Mouse (Mus musculus) cerebellum, postnatal 36 days (tissue): ENCODE data around the gene Cdk1.

Experiments used
- DNase-seq, 2 experiments: peaks; one replicate each; pipeline ENCODE4 v3.0.0; 2021 to 2022; ENCODE audit warnings: mixed read lengths in 2 of 2

Cdk1 gene

DNA sequence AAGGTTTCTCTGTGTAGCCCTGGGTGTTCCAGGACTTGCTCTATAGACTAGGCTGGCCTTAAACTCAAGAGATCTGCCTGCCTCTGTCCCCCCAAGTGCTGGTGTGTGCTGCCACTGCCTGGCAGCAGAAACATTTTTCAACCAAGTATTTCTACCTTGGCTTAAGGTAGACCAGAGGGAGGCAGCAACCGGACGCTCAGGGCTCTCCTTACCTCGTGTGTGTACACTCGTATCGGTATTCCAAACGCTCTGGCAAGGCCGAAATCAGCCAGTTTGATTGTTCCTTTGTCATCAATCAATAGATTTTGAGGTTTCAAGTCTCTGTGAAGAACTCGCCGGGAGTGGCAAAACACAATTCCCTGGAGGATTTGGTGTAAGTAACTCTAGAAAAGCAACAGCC, 10.4 kb downstream of the Cdk1 start:
- DNase-seq = no peak

- DNase-seq = no peak
Observed at GRCm38 (mm10) chr10:69341570-69342227, 11.0 kb downstream of the Cdk1 start.

DNA sequence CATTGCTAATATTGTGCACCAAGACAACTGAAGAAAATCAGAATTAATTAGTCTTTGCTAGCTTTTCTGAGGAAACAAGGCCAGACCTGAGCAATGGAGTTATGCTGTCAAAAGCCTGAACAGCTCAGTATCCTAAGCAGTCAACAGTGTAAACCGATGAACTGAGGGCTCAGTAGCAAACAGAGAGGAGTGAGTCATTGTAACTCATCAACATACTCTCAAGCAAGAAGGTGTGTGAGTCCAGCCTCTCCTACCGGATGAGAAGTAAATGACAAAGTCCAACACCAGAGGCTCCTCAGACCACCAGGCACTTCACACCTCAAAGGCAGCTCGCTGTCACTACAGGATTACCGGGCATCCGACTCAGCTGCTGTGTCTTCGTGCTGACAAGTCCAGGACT, 12.7 kb downstream of the Cdk1 start:
- no peak for DNase-seq

- no peak for DNase-seq
Observed at GRCm38 (mm10) chr10:69336219-69336618, 16.5 kb downstream of the Cdk1 start.

DNA sequence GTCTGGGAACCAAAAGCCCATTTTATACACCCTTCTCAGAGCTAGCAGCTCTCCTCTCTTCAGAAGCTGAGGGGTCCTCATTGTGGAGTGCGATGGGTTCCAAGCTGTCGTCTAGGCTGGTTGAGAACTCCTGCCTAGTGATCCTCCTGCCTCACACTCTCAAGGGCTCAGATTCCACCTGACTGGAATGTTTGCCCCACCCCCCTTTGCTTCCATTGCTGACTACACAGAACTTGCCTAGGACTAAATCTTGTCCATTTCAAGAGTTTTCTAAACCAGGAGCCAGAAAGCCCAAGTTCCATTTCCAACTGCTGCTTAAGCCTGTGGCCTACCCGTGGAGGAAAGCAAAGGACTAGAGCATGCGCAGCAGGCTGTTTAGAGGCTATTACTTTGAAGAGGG, 17.1 kb downstream of the Cdk1 start:
- no peak for DNase-seq

GRCm38 (mm10) chr10:69335195-69335536, 17.6 kb downstream of the Cdk1 start:
- no peak for DNase-seq

DNA sequence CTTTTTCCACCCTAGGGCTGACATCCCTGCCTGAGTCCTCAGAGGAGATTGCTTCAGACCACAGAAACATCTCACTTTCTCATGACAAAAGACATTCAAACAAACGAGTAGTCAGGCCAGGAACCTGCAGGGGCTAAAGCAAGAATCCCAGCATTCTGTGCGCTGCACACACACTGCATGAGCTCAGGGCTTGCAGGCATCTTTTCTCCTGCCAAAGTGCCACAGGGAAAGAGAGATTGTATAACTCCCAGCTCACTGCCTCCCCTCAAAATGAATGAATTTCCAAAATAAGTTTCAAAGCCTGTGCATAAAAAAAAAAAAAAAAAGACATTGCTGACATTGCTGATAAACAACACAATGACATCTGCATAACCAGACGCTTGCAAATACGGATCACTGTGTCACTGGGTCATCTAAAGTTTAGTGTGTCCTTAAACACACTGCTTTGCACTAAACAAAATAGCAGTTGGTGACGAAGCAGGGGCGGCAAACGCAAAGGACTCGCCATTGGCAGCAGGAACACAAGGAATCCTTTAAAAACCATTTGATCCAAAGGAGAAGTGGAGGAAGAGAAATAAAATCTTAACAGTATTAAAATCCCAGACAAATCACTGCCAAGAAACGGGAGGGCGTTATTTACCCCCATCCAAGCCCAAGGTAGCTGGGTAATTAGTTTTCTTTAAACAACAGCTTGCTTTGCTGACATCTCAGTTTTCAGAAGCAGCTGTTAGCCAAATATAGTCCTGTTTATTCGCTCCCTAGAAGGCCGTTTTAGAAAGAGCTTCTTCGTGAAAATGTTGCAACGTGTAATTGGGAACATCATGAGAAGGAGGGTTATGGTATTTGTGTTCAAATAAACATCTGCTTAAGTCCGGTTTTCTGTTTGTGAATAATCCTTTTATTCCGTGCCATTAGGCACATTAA, 18.2 kb downstream of the Cdk1 start:
- no peak for DNase-seq

DNA sequence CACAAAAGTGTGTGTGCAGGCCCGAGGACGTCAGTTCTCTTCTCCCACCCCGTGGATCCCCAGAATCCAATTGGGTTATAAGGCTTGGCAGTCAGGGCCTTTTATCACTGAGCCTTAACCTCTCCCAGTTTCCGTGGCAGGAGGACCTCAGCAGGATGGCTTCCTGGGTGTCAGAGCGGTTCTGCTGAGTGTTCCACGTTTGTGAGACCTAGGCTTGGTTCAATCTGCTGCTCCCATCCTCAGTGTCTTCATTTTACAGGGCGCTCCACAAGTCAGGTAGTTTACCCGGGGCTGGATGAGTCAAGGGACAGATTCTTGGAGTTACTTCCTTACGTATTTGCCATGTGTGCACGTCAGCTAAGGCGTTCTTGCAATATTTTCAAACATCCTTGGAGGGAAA, 19.5 kb downstream of the Cdk1 start:
- DNase-seq = no peak

- DNase-seq = no peak
Observed at GRCm38 (mm10) chr10:69331231-69331630, 21.5 kb downstream of the Cdk1 start.

- DNase-seq = no peak
Observed at GRCm38 (mm10) chr10:69328656-69329046, 24.1 kb downstream of the Cdk1 start.

GRCm38 (mm10) chr10:69328029-69328655, 24.6 kb downstream of the Cdk1 start:
- no peak for DNase-seq

GRCm38 (mm10) chr10:69327362-69327761, 25.4 kb downstream of the Cdk1 start:
- DNase-seq = no peak

GRCm38 (mm10) chr10:69326433-69326832, 26.3 kb downstream of the Cdk1 start:
- peak; percentile 51 to 60 for DNase-seq

- DNase-seq = no peak
Observed at GRCm38 (mm10) chr10:69324816-69325215, 27.9 kb downstream of the Cdk1 start.

GRCm38 (mm10) chr10:69323986-69324385, 28.8 kb downstream of the Cdk1 start:
- no peak for DNase-seq

DNA sequence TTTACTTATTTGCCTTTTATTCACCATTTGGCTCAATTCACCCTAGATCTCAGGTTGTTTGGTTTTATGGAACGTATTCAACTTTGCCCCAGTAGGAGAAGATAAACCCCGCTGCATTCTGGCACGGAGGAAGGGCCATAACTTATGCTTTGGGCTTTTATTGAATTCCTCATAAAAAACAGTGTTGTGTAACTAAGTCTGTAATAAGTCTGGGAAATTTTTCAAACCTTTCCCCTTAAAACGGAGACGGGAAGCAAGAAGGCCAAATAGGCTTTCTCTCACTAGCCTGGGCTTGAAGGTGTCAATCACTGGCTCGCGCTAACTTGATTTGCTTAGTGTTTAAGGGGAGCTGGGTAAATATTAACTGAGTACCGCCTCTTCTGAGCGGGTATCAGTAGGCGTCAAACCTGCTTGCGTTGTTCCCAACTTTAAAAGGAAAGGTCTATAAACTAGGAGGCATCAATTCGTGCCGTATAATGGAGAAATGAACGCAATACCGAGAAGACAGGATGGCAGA, 31.2 kb downstream of the Cdk1 start:
- DNase-seq = no peak

- DNase-seq = peak; percentile 68 to 74
Observed at GRCm38 (mm10) chr10:69320667-69321518, 31.8 kb downstream of the Cdk1 start.

GRCm38 (mm10) chr10:69318514-69318913, 34.2 kb downstream of the Cdk1 start:
- DNase-seq = no peak

DNA sequence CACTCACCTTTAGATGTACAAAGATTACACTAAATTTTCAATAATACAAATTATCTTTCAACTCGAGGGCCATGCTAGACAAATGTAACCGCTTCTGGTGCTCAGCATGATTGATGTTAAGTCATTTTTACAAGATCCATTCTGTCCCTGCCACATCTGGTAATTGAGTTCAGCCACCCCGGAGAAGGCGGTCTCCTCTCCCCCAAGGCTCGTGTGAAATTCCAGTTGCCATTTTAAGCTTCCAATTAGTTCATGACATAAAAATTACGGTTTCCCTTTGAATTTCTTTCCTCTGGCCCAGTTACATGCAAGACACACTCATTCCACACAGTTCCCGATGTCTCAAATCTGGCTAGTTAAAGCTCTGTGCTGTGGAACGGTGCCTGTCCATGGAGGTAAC, 38.8 kb downstream of the Cdk1 start:
- no peak for DNase-seq

- no peak for DNase-seq
Observed at GRCm38 (mm10) chr10:69311867-69312266, 40.9 kb downstream of the Cdk1 start.

DNA sequence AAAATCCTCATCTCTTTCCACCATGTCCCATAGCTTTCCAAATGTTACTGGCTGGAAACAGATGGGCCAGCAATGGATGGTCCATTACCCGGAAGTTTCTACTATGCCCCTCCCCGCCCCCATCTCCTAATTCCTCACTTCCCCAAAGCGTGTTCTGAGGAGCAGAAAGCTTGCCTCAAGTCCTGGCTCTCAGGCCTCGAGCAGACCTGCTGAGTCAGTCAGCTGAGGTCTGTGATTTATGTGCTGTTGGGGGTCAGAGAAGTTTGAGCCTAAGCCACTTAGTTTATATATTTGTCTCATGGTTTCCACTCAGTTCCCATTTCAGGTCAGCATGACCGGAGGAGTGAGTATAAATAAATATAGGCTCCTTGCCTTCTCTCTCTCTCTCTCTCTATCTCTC, 43.6 kb downstream of the Cdk1 start:
- DNase-seq = no peak

DNA sequence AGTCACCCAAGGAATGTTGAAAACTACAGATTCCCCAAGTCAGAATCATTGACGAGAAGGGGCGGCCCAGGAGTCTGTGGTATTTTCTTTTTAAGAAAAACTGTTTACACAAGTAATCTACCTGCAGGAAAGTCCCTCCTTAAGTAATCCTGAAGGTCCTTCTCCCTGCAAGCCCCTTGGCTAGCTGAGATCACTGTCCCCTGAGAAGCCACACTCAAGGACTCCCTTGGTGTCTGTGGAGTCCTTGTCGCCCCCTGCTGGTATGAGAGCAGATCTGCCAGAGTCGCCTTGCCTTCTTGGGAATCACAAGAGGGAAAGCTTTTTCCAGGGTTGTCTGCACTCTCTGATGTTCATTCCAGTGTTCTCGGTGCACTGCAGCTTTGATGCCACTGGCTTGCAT, 45.7 kb downstream of the Cdk1 start:
- peak; percentile 39 to 48 for DNase-seq

- peak; percentile 9 to 15 for DNase-seq
Observed at GRCm38 (mm10) chr10:69306205-69306604, 46.5 kb downstream of the Cdk1 start.
